Mouse (Mus musculus): ENCODE measurements at regions not wholly inside any gene's neighbourhood (a gene's known extent, or its start where the extent isn't known, plus 50 kb on each side); places are given as distances from the start of the nearest gene placed in this dataset.

DNA sequence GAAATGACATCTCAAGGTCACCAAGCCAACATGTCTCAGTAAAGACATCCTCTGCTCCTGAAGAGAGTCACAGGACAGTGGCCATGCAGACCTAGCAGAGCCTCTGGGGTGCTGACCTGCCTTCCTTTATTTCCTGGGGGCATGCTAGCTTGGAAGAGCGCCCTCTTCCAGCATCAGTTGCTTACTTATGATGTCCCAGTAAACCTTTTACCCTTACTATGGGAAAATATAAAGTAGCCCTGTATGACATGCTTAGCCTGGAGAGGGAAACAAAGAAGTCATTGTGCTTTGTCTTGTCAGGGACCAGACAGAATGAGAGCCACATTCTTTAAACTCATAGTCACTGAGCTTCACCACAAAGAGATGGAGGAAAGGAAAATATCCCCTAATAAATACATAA lies 82.9 kb downstream of the Postn start:
- no peak for DNase-seq

DNA sequence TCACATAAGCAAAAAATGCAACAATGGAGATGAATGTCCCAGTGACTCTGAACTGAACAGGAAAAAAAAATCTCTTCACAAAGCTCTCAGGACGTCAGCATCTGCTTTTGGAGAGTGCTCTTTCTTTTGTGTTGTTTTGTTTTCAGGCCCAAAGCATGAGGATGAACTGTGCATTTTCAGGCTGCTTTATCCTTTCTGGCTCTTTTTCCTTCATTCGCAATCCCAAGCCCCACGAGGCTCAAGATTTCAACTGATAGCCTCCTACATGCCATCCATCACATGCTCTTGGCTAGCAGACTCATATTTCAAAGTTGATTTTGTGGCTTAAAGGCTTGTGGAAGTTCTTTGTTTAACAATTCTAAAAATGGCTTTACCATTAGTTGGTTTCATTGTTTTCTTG lies 86.0 kb downstream of the Postn start:
- DNase-seq: no peak

DNA sequence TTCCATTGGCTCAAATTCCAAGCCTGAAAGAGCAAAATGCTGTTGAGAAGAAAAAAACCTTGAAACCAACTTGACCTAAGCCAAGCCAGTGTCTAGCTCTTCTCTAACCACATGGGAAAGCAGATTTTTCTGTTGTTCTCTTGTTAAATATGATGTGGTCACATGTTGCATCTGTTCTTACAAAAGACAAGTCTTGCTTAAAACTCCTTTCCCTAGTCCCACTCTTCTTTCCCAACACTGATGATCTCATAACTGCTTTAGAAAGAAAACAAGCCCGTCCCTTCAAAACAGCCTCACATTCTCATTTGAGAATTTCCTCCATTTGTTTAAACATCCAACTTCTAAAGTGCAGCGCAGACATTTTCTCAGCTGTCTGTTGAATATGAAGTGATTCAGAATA lies 96.5 kb downstream of the Postn start:
- no peak for DNase-seq

GRCm38 (mm10) chr3:54461366-54461765 lies 100.5 kb downstream of the Postn start:
- no peak for DNase-seq

GRCm38 (mm10) chr3:54466097-54466496 lies 105.2 kb downstream of the Postn start:
- no peak for DNase-seq

- DNase-seq: no peak
Observed at GRCm38 (mm10) chr3:54474209-54474608, 113.3 kb downstream of the Postn start.

- no peak for DNase-seq
Observed at GRCm38 (mm10) chr3:54475879-54476278, 115.0 kb downstream of the Postn start.

DNA sequence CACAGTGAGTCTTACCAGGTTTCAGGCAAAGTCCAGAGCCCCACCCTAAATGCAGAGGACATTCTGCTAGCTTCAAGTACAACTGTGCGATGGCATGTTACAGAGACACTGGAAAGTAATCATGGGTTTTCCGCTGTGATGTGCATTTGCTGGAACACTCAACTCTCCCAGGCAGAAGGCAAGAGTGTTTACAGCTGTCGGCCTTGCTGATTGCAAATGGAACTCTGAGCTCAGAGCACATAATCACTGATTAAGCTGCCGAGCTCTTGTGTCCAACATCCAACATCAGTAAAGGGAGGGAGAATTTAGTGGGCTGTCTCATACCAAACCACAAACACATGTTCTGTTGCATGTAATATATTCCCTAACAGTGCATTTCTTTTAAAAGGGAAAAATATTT lies 117.1 kb downstream of the Postn start:
- no peak for DNase-seq

DNA sequence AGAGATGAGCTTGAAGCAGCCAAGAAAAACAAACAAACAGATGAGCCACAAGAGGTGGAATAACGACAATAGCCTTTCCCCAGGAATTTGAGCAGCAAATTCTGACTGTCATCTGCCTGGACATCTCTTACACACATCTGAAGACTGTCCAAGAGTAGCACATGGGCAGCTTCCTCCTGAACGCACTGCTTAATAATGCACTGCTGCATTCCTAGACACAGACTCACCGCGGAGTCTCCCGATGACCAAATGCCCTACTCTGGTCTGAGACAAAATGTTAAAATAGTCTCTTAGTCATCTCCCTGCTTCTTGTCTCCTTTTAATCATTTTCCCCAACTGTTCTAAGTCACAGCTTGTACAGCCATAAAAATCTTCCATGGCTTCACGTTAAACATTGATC lies 119.3 kb downstream of the Postn start:
- DNase-seq: no peak

DNA sequence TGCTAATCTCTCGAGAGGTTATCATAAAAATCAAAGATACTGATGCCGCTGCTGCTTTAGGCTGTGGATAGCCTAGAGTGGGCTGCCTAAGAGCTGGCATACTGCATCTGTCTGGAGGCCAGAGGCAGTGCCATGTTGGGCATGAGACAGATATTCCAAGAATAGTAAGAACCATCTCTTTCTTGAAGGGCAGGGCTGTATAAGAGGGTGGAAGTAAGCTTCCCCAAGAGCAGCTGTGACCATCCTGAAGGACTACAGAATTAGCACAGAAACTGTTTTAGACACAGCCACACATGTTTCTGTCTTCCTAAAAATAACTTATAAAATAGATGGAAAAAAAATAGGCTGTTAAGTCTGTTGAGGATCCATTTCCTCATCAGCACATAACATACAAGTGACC lies 126.4 kb downstream of the Postn start:
- DNase-seq: no peak

DNA sequence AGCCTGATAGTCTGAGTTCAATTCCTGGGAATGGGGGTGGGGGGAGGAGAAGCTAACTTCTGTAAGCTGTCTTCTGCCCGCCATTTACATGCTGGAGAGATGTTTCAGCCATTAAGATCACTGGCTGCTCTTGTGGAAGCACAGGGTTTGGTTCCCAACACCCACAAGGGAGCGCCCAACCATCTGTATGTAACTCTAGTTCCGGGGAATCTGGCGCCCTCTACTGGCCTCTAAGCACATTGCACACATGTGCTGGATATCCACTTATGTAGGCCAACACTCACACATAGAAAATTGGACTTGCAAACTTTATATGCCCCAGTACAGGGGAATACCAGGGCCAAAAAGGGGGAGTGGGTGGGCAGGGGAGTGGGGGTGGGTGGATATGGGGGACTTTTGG lies 126.9 kb downstream of the Postn start:
- DNase-seq: no peak

GRCm38 (mm10) chr3:54490249-54490900 lies 129.5 kb downstream of the Postn start:
- DNase-seq: no peak

- no peak for DNase-seq
Observed at GRCm38 (mm10) chr3:54493567-54493966, 132.7 kb downstream of the Postn start.

DNA sequence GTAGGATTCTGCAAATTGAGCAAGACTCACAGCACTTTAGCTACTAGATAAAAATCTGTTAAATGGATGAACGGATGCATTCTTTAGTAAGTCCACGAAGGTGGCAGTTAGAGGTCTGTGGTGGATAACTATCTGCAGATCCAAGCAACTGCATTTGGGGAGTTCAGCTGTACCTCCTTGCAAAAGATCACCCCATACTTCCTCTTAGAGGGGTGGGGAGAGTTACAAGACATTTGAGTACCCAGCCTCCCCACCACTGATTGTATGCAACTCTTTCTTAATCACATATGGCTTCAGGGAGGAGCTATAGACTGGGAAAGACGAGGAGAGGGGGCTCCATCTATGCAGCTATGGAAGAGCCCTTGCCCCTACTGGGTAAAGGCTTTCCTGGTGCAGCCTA lies 144.1 kb downstream of the Postn start:
- DNase-seq: no peak

DNA sequence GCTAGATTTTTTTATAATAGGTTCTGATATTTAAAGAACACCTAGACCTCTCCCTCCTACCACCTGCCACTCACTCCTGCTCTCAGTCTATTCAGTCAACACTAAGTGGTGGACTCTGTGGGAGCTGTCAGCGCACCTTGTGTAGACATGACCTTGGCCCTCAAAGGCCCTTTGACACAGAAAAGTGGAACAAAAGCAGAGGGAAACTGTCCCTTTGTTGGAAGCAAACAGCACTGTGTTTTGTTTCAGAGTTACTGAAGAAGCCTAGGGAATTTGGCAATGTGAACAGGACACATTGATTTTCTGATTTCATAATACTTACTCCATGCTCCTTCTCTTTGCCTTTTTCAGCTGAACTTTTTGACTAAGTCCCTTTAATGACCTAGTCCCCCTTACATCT lies 146.7 kb downstream of the Postn start:
- DNase-seq: no peak

DNA sequence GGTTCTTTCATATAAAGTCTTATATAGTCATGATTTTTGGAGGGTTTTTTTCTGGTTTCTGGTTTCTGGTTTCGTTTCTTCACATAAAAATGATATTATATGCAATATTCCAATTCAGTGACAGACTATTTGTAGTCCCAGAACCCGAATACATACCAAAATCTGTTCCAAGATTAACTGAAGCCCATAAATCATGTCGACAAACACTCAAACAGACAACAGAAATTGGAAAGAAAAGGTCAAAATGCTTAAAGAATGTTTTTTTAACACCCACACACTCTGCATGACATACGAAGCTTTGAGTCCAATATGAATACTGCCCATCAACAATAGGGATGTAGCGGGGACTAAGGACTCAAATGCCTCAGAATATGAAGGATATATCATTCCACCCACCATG lies 148.0 kb downstream of the Postn start:
- no peak for DNase-seq

DNA sequence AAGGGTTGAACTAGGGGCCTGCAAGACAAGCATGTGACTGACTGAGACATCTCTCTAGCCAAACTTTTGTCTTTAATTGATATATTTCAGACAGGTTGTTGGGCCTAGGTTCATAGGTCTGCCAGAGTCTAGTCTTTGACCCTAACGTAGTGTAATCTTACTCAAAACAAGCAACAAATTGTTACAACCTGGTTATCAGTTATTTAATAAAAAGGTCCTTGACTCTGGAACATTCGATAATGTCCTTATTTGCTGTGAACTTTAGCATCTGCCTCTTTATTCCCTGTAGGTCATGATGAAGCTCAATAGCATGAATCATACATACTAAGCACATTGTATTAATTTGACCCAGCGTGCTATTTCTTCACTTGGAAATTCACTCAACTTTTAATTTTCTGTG lies 156.3 kb downstream of the Postn start:
- DNase-seq: no peak

DNA sequence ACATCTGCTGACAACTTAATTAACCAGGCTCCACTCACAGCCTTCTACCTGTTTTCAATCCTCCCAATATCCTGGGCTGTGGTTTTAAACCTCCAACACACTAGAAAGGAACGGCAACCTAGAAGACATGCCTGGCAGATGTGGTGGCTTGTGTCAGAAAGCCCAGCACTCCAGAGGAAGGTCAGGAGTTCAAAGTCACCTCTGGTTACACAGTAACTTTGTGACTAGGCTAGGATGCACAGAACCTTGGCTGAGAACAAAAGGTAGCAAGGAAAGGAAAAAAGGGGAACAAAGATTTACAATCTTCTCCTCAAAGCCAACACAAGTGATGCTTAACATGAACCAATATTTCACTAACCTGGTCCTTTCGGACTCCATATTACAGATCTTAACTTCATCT lies 161.8 kb downstream of the Postn start:
- DNase-seq: no peak

DNA sequence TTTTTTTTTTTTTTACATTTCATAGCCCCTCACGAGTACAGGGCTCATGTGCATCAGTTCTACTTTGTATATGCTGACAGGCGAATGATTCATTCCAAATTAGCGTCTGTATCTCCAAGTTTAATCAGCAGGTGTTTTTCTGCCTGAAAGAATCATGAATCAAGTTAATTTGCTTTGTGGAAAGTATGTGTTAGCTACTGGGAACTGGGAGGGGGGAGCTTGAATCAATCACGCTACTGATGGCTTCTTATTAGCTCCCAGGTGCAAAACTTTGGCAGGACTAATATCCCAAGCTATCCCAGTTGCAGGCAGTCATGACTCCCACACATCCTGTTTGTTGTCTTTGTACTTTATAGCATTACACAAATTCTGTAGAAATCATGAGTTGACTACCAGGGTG lies 165.7 kb downstream of the Postn start:
- DNase-seq: no peak

- DNase-seq: no peak
Observed at GRCm38 (mm10) chr3:54528292-54528691, 164.3 kb upstream of the Supt20 start.

GRCm38 (mm10) chr3:54530251-54530650 lies 162.4 kb upstream of the Supt20 start:
- DNase-seq: no peak

GRCm38 (mm10) chr3:54535361-54535760 lies 157.2 kb upstream of the Supt20 start:
- DNase-seq: no peak

GRCm38 (mm10) chr3:54538055-54538454 lies 154.6 kb upstream of the Supt20 start:
- DNase-seq: no peak

DNA sequence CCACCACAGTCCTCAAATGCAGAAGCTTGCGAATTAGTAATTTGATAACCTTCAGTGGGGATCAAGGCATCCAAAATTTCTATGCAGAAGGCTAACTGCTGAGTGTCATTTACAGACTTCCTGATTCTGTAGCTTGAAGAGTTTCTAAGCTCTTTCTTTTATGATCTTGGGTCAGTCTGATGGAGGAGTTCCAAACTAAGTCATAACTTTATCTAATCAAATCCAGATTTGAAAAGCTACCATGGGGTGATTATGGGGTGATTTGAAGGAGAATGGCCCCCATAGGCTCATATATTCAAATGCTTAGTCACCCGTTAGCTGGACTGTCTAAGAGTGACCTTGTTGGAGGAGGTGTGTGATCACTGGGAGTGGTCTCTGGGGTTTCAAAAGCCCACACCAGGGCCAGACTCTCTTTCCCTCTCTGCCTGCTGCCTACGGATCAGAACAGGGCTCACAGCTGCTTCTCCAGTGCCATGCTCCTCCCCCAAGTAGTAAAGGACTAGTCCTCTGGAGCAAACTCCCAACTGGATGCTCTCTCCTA lies 152.0 kb upstream of the Supt20 start:
- DNase-seq: no peak

DNA sequence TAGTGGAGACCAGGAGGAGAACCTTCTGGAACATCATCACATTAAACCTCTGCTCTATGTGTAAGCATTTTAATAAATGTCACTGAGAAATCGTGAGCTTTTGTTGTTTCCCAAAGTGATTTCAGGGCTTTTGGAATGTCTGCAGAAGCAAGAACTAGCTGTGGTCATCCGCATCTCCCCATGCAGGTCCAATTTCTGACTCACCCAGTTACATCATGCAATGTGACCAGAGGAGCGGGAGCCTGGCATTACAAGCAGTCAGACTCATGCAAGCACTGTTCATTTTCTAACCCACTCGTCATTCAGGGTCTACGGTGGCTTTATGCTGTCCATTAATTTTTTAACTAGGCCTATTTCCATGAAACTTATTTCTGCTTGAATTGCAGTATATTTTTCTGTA lies 151.2 kb upstream of the Supt20 start:
- no peak for DNase-seq

All from thymus, postnatal 14 days (tissue).